Mouse (Mus musculus): ENCODE results near the gene Uqcc1. TPM values are rescaled to one million over a fixed set of nuclear protein-coding genes. Genes with fewer than 3 reads are reported as not detected.

The Uqcc1 gene
- total and polyA plus RNA-seq, 2 experiments from 2014 or later: 44.6 to 58.9 TPM

DNA sequence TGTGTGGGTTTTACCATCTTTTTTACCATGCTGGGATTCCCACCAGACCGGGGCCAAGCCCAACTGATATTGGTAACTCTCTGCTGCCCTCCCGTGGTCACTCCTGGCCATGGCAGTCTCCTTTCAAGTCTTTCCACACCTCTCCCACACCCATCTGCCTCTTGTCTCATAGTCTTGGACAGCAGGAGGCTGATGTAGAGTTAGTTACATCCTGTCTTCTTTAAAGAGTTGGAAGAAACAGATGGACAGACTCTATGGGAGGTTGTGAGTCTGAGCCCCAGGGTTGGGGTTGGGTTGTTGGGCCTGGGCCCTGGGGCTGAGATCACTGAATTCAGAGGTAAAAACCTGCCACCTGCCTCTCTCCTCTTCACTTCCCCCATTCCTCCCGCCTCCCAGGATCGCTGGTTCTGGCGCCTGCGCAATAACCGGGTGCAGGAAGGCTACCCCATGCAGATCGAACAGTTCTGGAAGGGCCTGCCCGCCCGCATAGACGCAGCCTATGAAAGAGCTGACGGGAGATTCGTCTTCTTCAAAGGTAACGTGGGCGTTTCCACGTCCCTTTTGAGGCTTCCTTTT is 118.2 kb downstream of the Uqcc1 start:
- ATAC-seq (ENCODE audit: low FRiP score): no peak
- Histone ChIP-seq H3K4me2 (ENCODE audit: low read depth, low read length, poor library complexity, severe bottlenecking) (no peak overlapping the region), H3K27ac (ENCODE audit: low read depth, low read length) (no peak overlapping the region), H3K9ac (replicated peaks; ENCODE audit: low read length, poor library complexity, severe bottlenecking) (no peak overlapping the region), H3K4me3 (ENCODE audit: low read depth, low read length) (no peak overlapping the region), H3K27me3 (ENCODE audit: insufficient read depth, low read length) (no peaks in the 10 kb centered on the region), H3K36me3 (ENCODE audit: insufficient read depth, low read length) (peaks cover 22% of the 10 kb centered on the region), H3K9me3 (ENCODE audit: low read length) (no peaks in the 10 kb centered on the region), H3K4me1 (ENCODE audit: insufficient read depth, low read length) (no peaks in the 10 kb centered on the region)
- peak; percentile 76 for DNase-seq (ENCODE audit: low spot score)
- TF ChIP-seq CTCF (IDR thresholded peaks at IDR 0.05): peak; percentile 84
- 45% methylated on average over 16 of the region's 16 CpGs for WGBS

GRCm38 (mm10) chr2:155809620-155810019 is 120.5 kb downstream of the Uqcc1 start:
- Histone ChIP-seq H3K4me3 (ENCODE audit: low read depth, low read length) (no peak overlapping the region), H3K4me1 (ENCODE audit: insufficient read depth, low read length) (no peaks in the 10 kb centered on the region), H3K9ac (replicated peaks; ENCODE audit: low read length, poor library complexity, severe bottlenecking) (no peak overlapping the region), H3K9me3 (ENCODE audit: low read length) (no peaks in the 10 kb centered on the region), H3K27me3 (ENCODE audit: insufficient read depth, low read length) (no peaks in the 10 kb centered on the region), H3K4me2 (ENCODE audit: low read depth, low read length, poor library complexity, severe bottlenecking) (no peak overlapping the region), H3K36me3 (ENCODE audit: insufficient read depth, low read length) (peaks cover 12% of the 10 kb centered on the region), H3K27ac (ENCODE audit: low read depth, low read length) (no peak overlapping the region)
- ATAC-seq (ENCODE audit: low FRiP score) (no peak), DNase-seq (ENCODE audit: low spot score) (no peak)
- TF ChIP-seq CTCF (IDR thresholded peaks at IDR 0.05): no peak
- 83% methylated on average over 4 of the region's 4 CpGs for WGBS

- no peak overlapping the region for H3K27ac ChIP-seq (ENCODE audit: low read depth, low read length)
- no peaks in the 10 kb centered on the region for H3K27me3 ChIP-seq (ENCODE audit: insufficient read depth, low read length)
- WGBS: 85% methylated on average over 4 of the region's 4 CpGs
- peaks cover 13% of the 10 kb centered on the region for H3K36me3 ChIP-seq (ENCODE audit: insufficient read depth, low read length)
- no peak overlapping the region for H3K4me3 ChIP-seq (ENCODE audit: low read depth, low read length)
- ATAC-seq (ENCODE audit: low FRiP score): no peak
- H3K4me1 ChIP-seq (ENCODE audit: insufficient read depth, low read length): no peaks in the 10 kb centered on the region
- no peak overlapping the region for H3K9ac ChIP-seq (replicated peaks; ENCODE audit: low read length, poor library complexity, severe bottlenecking)
- TF ChIP-seq CTCF (IDR thresholded peaks at IDR 0.05): no peak
- no peak for DNase-seq (ENCODE audit: low spot score)
- no peak overlapping the region for H3K4me2 ChIP-seq (ENCODE audit: low read depth, low read length, poor library complexity, severe bottlenecking)
- no peaks in the 10 kb centered on the region for H3K9me3 ChIP-seq (ENCODE audit: low read length)
These were observed 122.7 kb downstream of the Uqcc1 start for GRCm38 (mm10) chr2:155807408-155807807.

GRCm38 (mm10) chr2:155806548-155806947 is 123.6 kb downstream of the Uqcc1 start:
- H3K4me1 ChIP-seq (ENCODE audit: insufficient read depth, low read length): no peaks in the 10 kb centered on the region
- peaks cover 16% of the 10 kb centered on the region for H3K36me3 ChIP-seq (ENCODE audit: insufficient read depth, low read length)
- H3K27ac ChIP-seq (ENCODE audit: low read depth, low read length): no peak overlapping the region
- H3K27me3 ChIP-seq (ENCODE audit: insufficient read depth, low read length): no peaks in the 10 kb centered on the region
- H3K4me3 ChIP-seq (ENCODE audit: low read depth, low read length): no peak overlapping the region
- no peak overlapping the region for H3K9ac ChIP-seq (replicated peaks; ENCODE audit: low read length, poor library complexity, severe bottlenecking)
- no peak overlapping the region for H3K4me2 ChIP-seq (ENCODE audit: low read depth, low read length, poor library complexity, severe bottlenecking)
- TF ChIP-seq CTCF (IDR thresholded peaks at IDR 0.05): no peak
- no peak for ATAC-seq (ENCODE audit: low FRiP score)
- no peaks in the 10 kb centered on the region for H3K9me3 ChIP-seq (ENCODE audit: low read length)
- DNase-seq (ENCODE audit: low spot score): no peak
- 75% methylated on average over 5 of the region's 5 CpGs for WGBS

- no peaks in the 10 kb centered on the region for H3K27me3 ChIP-seq (ENCODE audit: insufficient read depth, low read length)
- no peak overlapping the region for H3K9ac ChIP-seq (replicated peaks; ENCODE audit: low read length, poor library complexity, severe bottlenecking)
- ATAC-seq (ENCODE audit: low FRiP score): no peak
- H3K36me3 ChIP-seq (ENCODE audit: insufficient read depth, low read length): peaks cover 19% of the 10 kb centered on the region
- no peak for TF ChIP-seq CTCF (IDR thresholded peaks at IDR 0.05)
- no peak overlapping the region for H3K4me3 ChIP-seq (ENCODE audit: low read depth, low read length)
- no peak for DNase-seq (ENCODE audit: low spot score)
- H3K27ac ChIP-seq (ENCODE audit: low read depth, low read length): no peak overlapping the region
- WGBS: 85% methylated on average over 6 of the region's 6 CpGs
- H3K9me3 ChIP-seq (ENCODE audit: low read length): no peaks in the 10 kb centered on the region
- no peak overlapping the region for H3K4me2 ChIP-seq (ENCODE audit: low read depth, low read length, poor library complexity, severe bottlenecking)
- H3K4me1 ChIP-seq (ENCODE audit: insufficient read depth, low read length): no peaks in the 10 kb centered on the region
These were observed 124.2 kb downstream of the Uqcc1 start for GRCm38 (mm10) chr2:155805925-155806255.

DNA sequence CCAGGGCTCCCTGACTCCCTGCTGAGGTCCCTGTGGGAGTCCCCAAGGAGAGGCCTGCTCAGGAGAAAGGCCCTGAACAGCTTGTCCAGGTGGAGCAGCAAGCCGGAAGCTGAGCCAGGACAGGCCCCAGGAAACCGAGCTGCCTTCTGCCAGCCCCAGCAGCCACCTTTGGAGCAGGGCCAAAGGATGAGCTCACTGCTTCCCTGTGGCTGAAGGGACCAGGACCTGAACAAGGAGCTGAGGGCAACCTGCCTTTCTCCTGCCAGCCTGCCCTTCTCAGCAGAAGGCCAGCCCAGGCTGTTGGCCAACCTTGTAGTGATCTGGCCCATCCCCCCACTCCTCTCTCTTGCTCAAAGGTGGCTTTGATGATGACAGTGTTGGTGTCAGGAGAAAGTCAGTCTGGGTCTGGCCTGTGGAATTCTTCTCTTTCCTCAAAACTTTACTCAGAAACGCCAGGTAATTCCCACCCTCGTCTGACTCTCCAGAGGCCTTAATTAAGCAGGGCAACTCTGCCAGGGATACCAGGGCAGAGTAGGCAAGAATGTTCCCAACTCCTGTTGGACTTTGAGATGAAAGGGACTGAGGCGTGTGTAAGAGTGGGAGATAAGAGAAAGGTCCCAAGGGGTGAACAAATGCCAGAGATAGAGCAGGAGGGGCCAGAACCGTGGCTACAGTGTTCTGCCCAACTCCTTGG is 124.7 kb downstream of the Uqcc1 start:
- no peak overlapping the region for H3K4me2 ChIP-seq (ENCODE audit: low read depth, low read length, poor library complexity, severe bottlenecking)
- DNase-seq (ENCODE audit: low spot score): peak; percentile 72
- ATAC-seq (ENCODE audit: low FRiP score): peak; percentile 27; the same call in 1 of the 2 replicates
- peaks cover 20% of the 10 kb centered on the region for H3K36me3 ChIP-seq (ENCODE audit: insufficient read depth, low read length)
- no peaks in the 10 kb centered on the region for H3K27me3 ChIP-seq (ENCODE audit: insufficient read depth, low read length)
- no peaks in the 10 kb centered on the region for H3K9me3 ChIP-seq (ENCODE audit: low read length)
- no peak for TF ChIP-seq CTCF (IDR thresholded peaks at IDR 0.05)
- no peak overlapping the region for H3K27ac ChIP-seq (ENCODE audit: low read depth, low read length)
- WGBS: 56% methylated on average over 6 of the region's 6 CpGs
- H3K4me3 ChIP-seq (ENCODE audit: low read depth, low read length): no peak overlapping the region
- H3K4me1 ChIP-seq (ENCODE audit: insufficient read depth, low read length): no peaks in the 10 kb centered on the region
- H3K9ac ChIP-seq (replicated peaks; ENCODE audit: low read length, poor library complexity, severe bottlenecking): no peak overlapping the region

Measured in midbrain, postnatal 0 days (tissue).